Comparison of ENCODE assay signal across 20 mouse cellular contexts in the genomic region with DNA sequence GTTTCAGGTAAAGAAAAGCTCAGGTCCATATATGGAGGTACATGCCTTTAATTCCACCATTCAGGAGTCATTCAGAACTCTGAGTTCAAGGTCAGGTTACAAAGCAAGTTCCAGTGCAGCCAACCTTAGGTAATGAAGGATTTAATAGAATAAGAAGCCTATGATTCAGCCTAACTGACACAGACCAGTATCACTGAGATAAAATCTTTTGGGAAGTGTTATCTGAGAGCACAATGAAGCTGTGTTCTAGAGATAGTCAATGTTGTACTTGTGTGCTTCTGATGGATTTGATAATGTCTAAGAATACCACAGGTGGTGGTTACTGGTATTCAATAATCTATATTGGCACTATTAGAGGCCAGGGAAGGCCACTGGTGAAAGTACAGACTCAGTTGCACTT.
DNase-seq lines count a peak whose midpoint lies in the region; ATAC-seq and TF ChIP-seq lines count a peak whose summit lies in the region.
"Had no signal": no experiment of that assay in that cellular context is flagged by ENCODE, and none has a peak within 500 bp of the region (broad histone marks: within the 10 kb centered on the region; RNA-seq: fewer than 3 reads in every experiment).

No protein-coding gene starts in this region.

- DNase-seq in 416B (ENCODE audit: low read depth): peak; percentile 91
- no peak for DNase-seq in G1E (ENCODE audit: low spot score)
- DNase-seq in stomach, postnatal 0 days (ENCODE audit: low spot score): no peak
- no peak for DNase-seq in adrenal gland, postnatal 10 days
- DNase-seq: adrenal gland, adult 2 months; adrenal gland, adult 8-10 months; adrenal gland, postnatal 14 days; adrenal gland, postnatal 25 days; adrenal gland, postnatal 36 days; B cell, adult 2 months; cerebellum, adult 11 months; cerebellum, adult 11-12 months; cerebellum, adult 18-20 months; cerebellum, adult 2 months; cerebellum, adult 8-10 months; cerebellum, adult 9-10 months had no signal

- no peaks in the 10 kb centered on the region for H3K4me1 ChIP-seq in G1E (ENCODE audit: insufficient read depth, low read depth, low read length)
- no peaks in the 10 kb centered on the region for H3K4me1 ChIP-seq in stomach, postnatal 0 days (replicated peaks; ENCODE audit: control insufficient read depth, insufficient read depth)

- TF ChIP-seq EP300 in stomach, postnatal 0 days (optimal IDR thresholded peaks at IDR 0.05): no peak

- peak; percentile 48 for ATAC-seq in G1E (ENCODE audit: extremely low read depth, insufficient number of reproducible peaks, low FRiP score, poor library complexity, severe bottlenecking)
- no peak for ATAC-seq in stomach, postnatal 0 days (ENCODE audit: low FRiP score, low TSS enrichment)
- ATAC-seq: activated CD4-positive, CD25-positive, alpha-beta regulatory T cell, adult 4 months; CD4-positive, CD25-positive, alpha-beta regulatory T cell, adult 4 months; Patski had no signal

- H3K9me3 ChIP-seq in G1E (replicated peaks): no peaks in the 10 kb centered on the region
- H3K9me3 ChIP-seq in stomach, postnatal 0 days (ENCODE audit: control insufficient read depth, low read length): no peaks in the 10 kb centered on the region

- no peak overlapping the region for H3K4me2 ChIP-seq in stomach, postnatal 0 days (replicated peaks; ENCODE audit: low read depth)

- H3K27ac ChIP-seq in stomach, postnatal 0 days (replicated peaks): no peak overlapping the region

- no peaks in the 10 kb centered on the region for H3K27me3 ChIP-seq in G1E (ENCODE audit: insufficient read depth, low read length)
- no peaks in the 10 kb centered on the region for H3K27me3 ChIP-seq in stomach, postnatal 0 days (ENCODE audit: control insufficient read depth, insufficient read depth, low read length)
- H3K27me3 ChIP-seq: CH12.LX, Patski had no signal

- TF ChIP-seq CTCF in G1E (IDR thresholded peaks at IDR 0.05; ENCODE audit: low read depth, low read length): no peak
- TF ChIP-seq CTCF in stomach, postnatal 0 days (IDR thresholded peaks at IDR 0.05; ENCODE audit: low read depth): no peak

- no peaks in the 10 kb centered on the region for H3K36me3 ChIP-seq in G1E (replicated peaks)
- H3K36me3 ChIP-seq in stomach, postnatal 0 days (ENCODE audit: control insufficient read depth, insufficient read depth, low read length): no peaks in the 10 kb centered on the region

- no peak overlapping the region for H3K4me3 ChIP-seq in G1E (ENCODE audit: low read depth, low read length)
- H3K4me3 ChIP-seq in stomach, postnatal 0 days (ENCODE audit: low read depth, low read length): no peak overlapping the region

- no peak overlapping the region for H3K9ac ChIP-seq in stomach, postnatal 0 days (ENCODE audit: low read length)
